Mouse (Mus musculus): ENCODE results near the gene Gtf2e1.

DNA sequence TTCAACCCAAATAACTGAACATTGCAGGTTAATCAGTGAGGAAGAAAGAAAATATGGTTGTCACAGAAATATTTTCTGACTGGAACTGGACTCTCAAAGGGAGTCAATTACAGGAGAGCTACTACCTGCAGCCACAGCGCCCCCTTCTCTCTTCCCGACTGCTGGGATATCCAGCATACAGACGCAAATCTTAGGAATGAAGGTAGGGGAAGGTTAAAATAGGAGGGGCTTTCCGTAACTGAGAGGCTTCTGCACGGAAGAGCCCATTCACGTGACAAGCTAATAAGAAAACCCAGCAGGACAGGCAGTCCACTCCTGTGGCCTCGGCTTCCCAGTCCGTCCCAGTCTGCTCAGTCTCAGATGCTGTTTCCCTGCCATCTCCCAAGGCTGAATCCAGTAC is 24.9 kb downstream of the Gtf2e1 start:
- TF ChIP-seq CTCF (IDR thresholded peaks at IDR 0.05; ENCODE audit: borderline replicate concordance, control insufficient read depth, extremely low read depth, insufficient read depth, low read length, poor library complexity), result no peak
- no peak for TF ChIP-seq POLR2A (IDR thresholded peaks at IDR 0.05; ENCODE audit: control insufficient read depth, extremely low read depth, insufficient read depth, low read length, poor library complexity)
